Mouse (Mus musculus) ES-E14 (cell line): ENCODE results near the gene Gm43302. TPM values are rescaled to one million over a fixed set of nuclear protein-coding genes. Genes with fewer than 3 reads are reported as not detected.
"Not testable (repeated sequence)": the region's sequence is repeated elsewhere in the genome, so short reads cannot be mapped to it uniquely, and the experiment has no call there.

Source experiments
- DNase-seq: peaks from one replicate; pipeline ENCODE4 v3.0.0-alpha.2; 2013; ENCODE audit warnings: low read depth, low spot score
- H3K27ac ChIP-seq: 2 replicates; pipeline ENCODE4 v1.5.1; 2012; ENCODE audit warnings: low read depth, mild to moderate bottlenecking, low read length, moderate library complexity, mixed read lengths; ENCODE audit not compliant: poor library complexity, insufficient read depth, severe bottlenecking
- H3K36me3 ChIP-seq: 2 replicates; pipeline ENCODE4 v1.6.1; 2012; ENCODE audit warnings: mild to moderate bottlenecking, low read length, moderate library complexity, mixed read lengths; ENCODE audit not compliant: control insufficient read depth, poor library complexity, insufficient read depth, severe bottlenecking
- H3K4me1 ChIP-seq, 2 experiments: fragments of 150-350 bp in 1 of 2; sonication (generic) in 1 of 2; 2 replicates each; pipeline ENCODE4 v1.6.1; 2012; ENCODE audit warnings: low read length in 2 of 2, mild to moderate bottlenecking in 1 of 2, mixed read lengths in 1 of 2; ENCODE audit not compliant: control insufficient read depth in 2 of 2, insufficient read depth in 2 of 2, poor library complexity in 1 of 2
- H3K4me3 ChIP-seq, 2 experiments: fragments of 150-350 bp in 1 of 2; sonication (generic) in 1 of 2; 2 replicates each; pipeline ENCODE4 v1.5.1; 2012; ENCODE audit warnings: low read length in 2 of 2, low read depth in 1 of 2, mild to moderate bottlenecking in 1 of 2, mixed read lengths in 1 of 2; ENCODE audit not compliant: insufficient read depth in 1 of 2, poor library complexity in 1 of 2, severe bottlenecking in 1 of 2
- H3K9ac ChIP-seq: 2 replicates; pipeline ENCODE4 v1.6.1; 2012; ENCODE audit warnings: low read depth, mild to moderate bottlenecking, low read length, mixed read lengths; ENCODE audit not compliant: poor library complexity, insufficient read depth, severe bottlenecking
- H3K9me3 ChIP-seq: fragments of 150-350 bp; sonication (generic); 2 replicates; pipeline ENCODE4 v1.6.1; 2012; ENCODE audit warnings: low read depth, mild to moderate bottlenecking, low read length; ENCODE audit not compliant: control insufficient read depth, insufficient read depth
- CHD2 ChIP-seq: IDR thresholded peaks from 2 replicates; pipeline ENCODE4 v1.6.1; 2014; ENCODE audit warnings: mild to moderate bottlenecking, low read depth, low read length, inconsistent platforms
- HCFC1 ChIP-seq: IDR thresholded peaks from 2 replicates; pipeline ENCODE4 v1.6.1; 2012; ENCODE audit warnings: low read length, inconsistent platforms, borderline replicate concordance; ENCODE audit not compliant: insufficient read depth
- MAFK ChIP-seq: IDR thresholded peaks from 2 replicates; pipeline ENCODE4 v1.6.1; 2014; ENCODE audit warnings: mild to moderate bottlenecking, low read depth, low read length, inconsistent platforms; ENCODE audit not compliant: insufficient read depth
- ZC3H11A ChIP-seq: IDR thresholded peaks from 2 replicates; pipeline ENCODE4 v1.6.1; 2012; ENCODE audit warnings: low read depth, mild to moderate bottlenecking, inconsistent platforms, low read length, borderline replicate concordance
- ZNF384 ChIP-seq: IDR thresholded peaks from 2 replicates; pipeline ENCODE4 v1.6.1; 2012; ENCODE audit warnings: low read depth, low read length, inconsistent platforms
- in situ Hi-C, 2 experiments: fragments of 600-800 bp; cut with MboI; formaldehyde crosslinking; loops; one replicate each; pipeline ENCODE4 v1.15.1; 2025; ENCODE audit warnings: low sequenced_read_pairs in 2 of 2, inconsistent platforms in 1 of 2; ENCODE audit not compliant: unreplicated experiment in 2 of 2
- total RNA-seq: library from RNA; depleted of rRNA; stranded (reverse); fragments of 300-350 nt; gene quantifications from 2 replicates; pipeline ENCODE4 v1.2.3, GENCODE M21; 2012; rRNA removed

Gm43302 gene
- total RNA-seq: not detected in 2 replicates

GRCm38 (mm10) chr5:105293226-105294165, at the start of gene Gm43302, which contains the start of gene Gbp6:
Gene Gm43302 (minus strand): TSS chr5:105293695.
Gene Gbp6 (minus strand): TSS chr5:105293698.
- H3K36me3 ChIP-seq, H3K9ac ChIP-seq, H3K4me1 ChIP-seq, H3K4me3 ChIP-seq, H3K9me3 ChIP-seq, DNase-seq, in situ Hi-C loops, H3K27ac ChIP-seq: not testable (repeated sequence)

DNA sequence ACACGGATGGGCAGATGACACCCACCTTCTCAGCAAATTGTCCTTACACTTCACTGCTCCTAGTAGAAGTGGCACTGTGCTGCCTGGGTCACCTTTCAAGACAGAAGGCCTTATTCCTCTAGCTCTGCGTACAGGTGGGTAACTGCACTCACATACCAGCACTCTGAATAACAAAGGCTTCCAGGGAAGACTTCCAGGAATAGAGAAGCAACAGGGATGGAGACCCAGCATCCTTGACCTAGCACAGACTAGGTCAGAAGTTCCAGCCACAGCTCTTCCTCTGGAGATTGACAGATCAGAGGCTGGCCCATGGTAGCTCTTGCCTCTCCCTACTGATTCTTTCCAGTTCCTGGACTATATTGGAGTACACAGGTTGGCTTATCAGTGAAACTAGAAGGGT, 47.8 kb upstream of the Gm43302 start:
- peak; percentile 4 for DNase-seq
- TF ChIP-seq ZNF384 (no peak), CHD2 (no peak), MAFK (no peak), HCFC1 (no peak), ZC3H11A (no peak)
- H3K9me3 ChIP-seq: no peaks in the 10 kb centered on the region
- H3K27ac ChIP-seq: no peak overlapping the region
- no peaks in the 10 kb centered on the region for H3K36me3 ChIP-seq
- H3K4me3 ChIP-seq: no peak overlapping the region
- no peaks in the 10 kb centered on the region for H3K4me1 ChIP-seq
- H3K9ac ChIP-seq: no peak overlapping the region
- in situ Hi-C loops: no loop called here

- Histone ChIP-seq H3K36me3 (no peaks in the 10 kb centered on the region), H3K9me3 (no peaks in the 10 kb centered on the region), H3K4me1 (no peaks in the 10 kb centered on the region), H3K4me3 (no peak overlapping the region), H3K27ac (no peak overlapping the region), H3K9ac (no peak overlapping the region)
- no peak for DNase-seq
- no peak for TF ChIP-seq ZC3H11A
- TF ChIP-seq MAFK: no peak
- TF ChIP-seq CHD2: no peak
- no peak for TF ChIP-seq HCFC1
- TF ChIP-seq ZNF384: no peak
- in situ Hi-C loops: no loop called here
Measured at GRCm38 (mm10) chr5:105322543-105322942, 29.0 kb upstream of the Gm43302 start.

DNA sequence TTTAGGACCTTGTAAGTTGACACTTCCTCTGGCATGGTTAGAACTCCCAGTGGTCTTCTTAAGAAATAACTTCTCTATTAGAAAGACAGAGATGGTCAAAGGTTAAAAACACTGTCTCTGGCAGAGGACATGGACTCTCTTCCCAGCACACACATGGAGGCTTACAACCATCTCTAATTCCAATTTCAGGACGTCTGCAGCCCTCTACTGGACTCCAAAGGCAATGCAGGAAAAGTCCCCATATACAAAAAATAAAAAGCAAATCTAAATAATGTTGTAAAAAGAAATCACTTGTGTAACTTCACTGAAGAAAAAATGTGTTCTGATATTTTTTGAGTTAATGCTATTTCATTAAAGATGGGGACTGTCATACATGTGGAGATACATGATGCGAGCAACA, 17.4 kb upstream of the Gm43302 start:
- no peak for TF ChIP-seq HCFC1
- 0 out of 2 replicates have a peak, but pooled peaks have one; percentile 38 for TF ChIP-seq ZC3H11A
- no peak for TF ChIP-seq CHD2
- no peak for TF ChIP-seq ZNF384
- Histone ChIP-seq H3K9ac (no peak overlapping the region), H3K4me3 (no peak overlapping the region), H3K36me3 (no peaks in the 10 kb centered on the region), H3K4me1 (no peaks in the 10 kb centered on the region), H3K27ac (no peak overlapping the region), H3K9me3 (no peaks in the 10 kb centered on the region)
- in situ Hi-C loops: no loop called here
- no peak for DNase-seq

DNA sequence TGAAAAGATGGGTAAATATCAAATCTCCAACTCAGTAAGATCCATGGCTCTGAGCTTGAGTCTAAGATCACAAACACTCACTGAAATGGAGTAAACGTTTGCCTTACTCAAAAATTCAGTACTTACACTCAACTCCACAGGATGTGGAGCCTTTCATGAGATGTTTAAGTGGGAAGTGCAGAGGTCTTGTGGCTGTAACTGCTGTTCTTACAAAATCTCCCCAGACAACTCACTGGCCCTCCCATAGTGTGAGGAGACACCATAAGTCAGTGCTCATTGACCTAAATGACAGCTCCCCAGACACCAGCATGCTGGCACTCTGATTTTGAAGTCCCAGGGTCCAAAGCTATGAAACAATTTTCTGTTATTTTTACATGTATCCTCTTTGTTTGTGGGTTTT, 15.7 kb upstream of the Gm43302 start:
- in situ Hi-C loops, H3K9me3 ChIP-seq, H3K27ac ChIP-seq: not testable (repeated sequence)

GRCm38 (mm10) chr5:105306946-105307345, 13.5 kb upstream of the Gm43302 start:
- H3K4me1 ChIP-seq, H3K4me3 ChIP-seq, DNase-seq, in situ Hi-C loops, H3K27ac ChIP-seq, H3K36me3 ChIP-seq, H3K9me3 ChIP-seq, H3K9ac ChIP-seq: not testable (repeated sequence)

More for the DNA sequence above, 15.7 kb upstream of the Gm43302 start:
- H3K4me1 ChIP-seq, H3K36me3 ChIP-seq, DNase-seq, H3K9ac ChIP-seq, H3K4me3 ChIP-seq: not testable (repeated sequence)
